Mouse (Mus musculus) heart, embryonic 11.5 days (tissue): ENCODE results near the gene S1pr1. TPM values are rescaled to one million over a fixed set of nuclear protein-coding genes. Genes with fewer than 3 reads are reported as not detected.

Experiments
- ATAC-seq: fragments of 200-750 bp; cut with Nextera tagmentation; replicated peaks from 2 replicates; pipeline ENCODE4 v1.8.0; 2017; ENCODE audit warnings: moderate library complexity; ENCODE audit not compliant: insufficient number of reproducible peaks, low FRiP score, low TSS enrichment
- H3K27ac ChIP-seq: fragments of 300-500 bp; sonication (generic); 2 replicates; pipeline ENCODE4 v1.5.1; 2014; ENCODE audit warnings: mild to moderate bottlenecking, low read depth, low read length
- H3K27me3 ChIP-seq: fragments of 300-500 bp; sonication (generic); 2 replicates; pipeline ENCODE4 v1.6.1; 2014; ENCODE audit warnings: mild to moderate bottlenecking, low read length, mixed read lengths; ENCODE audit not compliant: control insufficient read depth, insufficient read depth
- H3K36me3 ChIP-seq: fragments of 300-500 bp; sonication (generic); 2 replicates; pipeline ENCODE4 v1.6.1; 2014; ENCODE audit warnings: mild to moderate bottlenecking, low read length, moderate library complexity, mixed read lengths; ENCODE audit not compliant: control insufficient read depth, insufficient read depth
- H3K4me1 ChIP-seq: fragments of 300-500 bp; sonication (generic); 2 replicates; pipeline ENCODE4 v1.6.1; 2014; ENCODE audit warnings: low read length; ENCODE audit not compliant: control insufficient read depth, insufficient read depth
- H3K4me2 ChIP-seq: fragments of 300-500 bp; sonication (generic); 2 replicates; pipeline ENCODE4 v1.6.1; 2014; ENCODE audit warnings: mild to moderate bottlenecking, moderate library complexity
- H3K4me3 ChIP-seq: fragments of 300-500 bp; sonication (generic); 2 replicates; pipeline ENCODE4 v1.5.1; 2014; ENCODE audit warnings: low read depth, low read length
- H3K9ac ChIP-seq: fragments of 300-500 bp; sonication (generic); 2 replicates; pipeline ENCODE4 v1.6.1; 2014; ENCODE audit warnings: mild to moderate bottlenecking, low read depth, low read length, moderate library complexity
- H3K9me3 ChIP-seq: fragments of 300-500 bp; sonication (generic); replicated peaks from 2 replicates; pipeline ENCODE4 v1.6.1; 2016; ENCODE audit warnings: low read length; ENCODE audit not compliant: control insufficient read depth
- WGBS: fragments of 180-500 bp; shearing (Covaris S2); extraction: QIAGEN DNeasy Blood & Tissue Kit; methylation state at CpG from one replicate; pipeline ENCODE4 v1.1.7; 2014; ENCODE audit not compliant: insufficient replicate concordance; 5-methylcytosine and 5-hydroxymethylcytosine counted together
- polyA plus RNA-seq: library from polyadenylated mRNA; unstranded; fragments of >200 nt; fragmentation: Nextera tagmentation; extraction: Ambion mirVana; gene quantifications from 2 replicates; pipeline ENCODE4 v1.2.1, GENCODE M21; 2014

Gene S1pr1
- polyA plus RNA-seq, 1 experiment from 2014 or later = 62.8 TPM

GRCm38 (mm10) chr3:115692857-115693256, 22.0 kb downstream of the S1pr1 start:
- no peak overlapping the region for H3K4me2 ChIP-seq
- no peaks in the 10 kb centered on the region for H3K36me3 ChIP-seq
- H3K9me3 ChIP-seq = no peaks in the 10 kb centered on the region
- ATAC-seq = no peak
- H3K9ac ChIP-seq = no peak overlapping the region
- H3K27me3 ChIP-seq = no peaks in the 10 kb centered on the region
- 45% methylated on average over 4 of the region's 4 CpGs for WGBS
- H3K4me1 ChIP-seq = 0 out of 2 replicates have a peak, but pooled peaks cover 3% of the 10 kb centered on the region
- H3K4me3 ChIP-seq = no peak overlapping the region
- H3K27ac ChIP-seq = no peak overlapping the region

- Histone ChIP-seq H3K9me3 (no peaks in the 10 kb centered on the region), H3K9ac (no peak overlapping the region), H3K4me3 (no peak overlapping the region), H3K4me1 (0 out of 2 replicates have a peak, but pooled peaks cover 3% of the 10 kb centered on the region), H3K27me3 (no peaks in the 10 kb centered on the region), H3K4me2 (no peak overlapping the region), H3K36me3 (no peaks in the 10 kb centered on the region), H3K27ac (no peak overlapping the region)
- 90% methylated on average over 5 of the region's 5 CpGs for WGBS
- no peak for ATAC-seq
Measured at GRCm38 (mm10) chr3:115692384-115692783, 22.5 kb downstream of the S1pr1 start.

GRCm38 (mm10) chr3:115689920-115690319, 25.0 kb downstream of the S1pr1 start:
- Histone ChIP-seq H3K4me1 (0 out of 2 replicates have a peak, but pooled peaks cover 3% of the 10 kb centered on the region), H3K4me3 (no peak overlapping the region), H3K9me3 (no peaks in the 10 kb centered on the region), H3K27ac (peak overlapping the region; percentile 55), H3K36me3 (no peaks in the 10 kb centered on the region), H3K9ac (no peak overlapping the region), H3K27me3 (no peaks in the 10 kb centered on the region), H3K4me2 (no peak overlapping the region)
- WGBS = 81% methylated on average over 1 of the region's 1 CpGs
- ATAC-seq = no peak

- H3K4me2 ChIP-seq = peak overlapping the region; percentile 32
Measured at GRCm38 (mm10) chr3:115689352-115689751, 25.5 kb downstream of the S1pr1 start.

GRCm38 (mm10) chr3:115687821-115688220, 27.1 kb downstream of the S1pr1 start:
- 75% methylated on average over 2 of the region's 2 CpGs for WGBS
- no peaks in the 10 kb centered on the region for H3K36me3 ChIP-seq
- no peaks in the 10 kb centered on the region for H3K27me3 ChIP-seq
- no peak overlapping the region for H3K9ac ChIP-seq
- H3K4me1 ChIP-seq = no peaks in the 10 kb centered on the region
- no peak overlapping the region for H3K4me3 ChIP-seq
- no peaks in the 10 kb centered on the region for H3K9me3 ChIP-seq
- ATAC-seq = no peak
- H3K4me2 ChIP-seq = no peak overlapping the region
- H3K27ac ChIP-seq = no peak overlapping the region

More at GRCm38 (mm10) chr3:115689352-115689751, 25.5 kb downstream of the S1pr1 start:
- H3K4me1 ChIP-seq = 0 out of 2 replicates have a peak, but pooled peaks cover 3% of the 10 kb centered on the region
- no peak overlapping the region for H3K9ac ChIP-seq
- no peak overlapping the region for H3K4me3 ChIP-seq
- H3K36me3 ChIP-seq = no peaks in the 10 kb centered on the region
- no peaks in the 10 kb centered on the region for H3K27me3 ChIP-seq
- no peaks in the 10 kb centered on the region for H3K9me3 ChIP-seq
- ATAC-seq = no peak
- WGBS = 38% methylated on average over 8 of the region's 8 CpGs
- H3K27ac ChIP-seq = peak overlapping the region; percentile 55

GRCm38 (mm10) chr3:115682328-115683088, 32.4 kb downstream of the S1pr1 start:
- 68% methylated on average over 14 of the region's 14 CpGs for WGBS
- ATAC-seq = no peak

GRCm38 (mm10) chr3:115681184-115681583, 33.7 kb downstream of the S1pr1 start:
- no peak for ATAC-seq

More at GRCm38 (mm10) chr3:115682328-115683088, 32.4 kb downstream of the S1pr1 start:
- Histone ChIP-seq H3K27me3 (no peaks in the 10 kb centered on the region), H3K4me2 (no peak overlapping the region), H3K36me3 (no peaks in the 10 kb centered on the region), H3K4me3 (no peak overlapping the region), H3K9ac (no peak overlapping the region), H3K4me1 (peaks cover 8% of the 10 kb centered on the region; the same call in 1 of the 2 replicates), H3K9me3 (no peaks in the 10 kb centered on the region), H3K27ac (no peak overlapping the region)

GRCm38 (mm10) chr3:115679022-115679421, 35.9 kb downstream of the S1pr1 start:
- H3K4me3 ChIP-seq = no peak overlapping the region
- no peaks in the 10 kb centered on the region for H3K36me3 ChIP-seq
- H3K4me1 ChIP-seq = peaks cover 8% of the 10 kb centered on the region; the same call in 1 of the 2 replicates
- H3K4me2 ChIP-seq = no peak overlapping the region
- H3K9ac ChIP-seq = no peak overlapping the region
- H3K27ac ChIP-seq = no peak overlapping the region
- no peaks in the 10 kb centered on the region for H3K9me3 ChIP-seq
- WGBS = 52% methylated on average over 7 of the region's 7 CpGs
- ATAC-seq = no peak
- no peaks in the 10 kb centered on the region for H3K27me3 ChIP-seq

More at GRCm38 (mm10) chr3:115681184-115681583, 33.7 kb downstream of the S1pr1 start:
- Histone ChIP-seq H3K4me2 (no peak overlapping the region), H3K4me1 (peaks cover 8% of the 10 kb centered on the region; the same call in 1 of the 2 replicates), H3K9ac (no peak overlapping the region), H3K9me3 (no peaks in the 10 kb centered on the region), H3K27me3 (no peaks in the 10 kb centered on the region), H3K4me3 (no peak overlapping the region), H3K36me3 (no peaks in the 10 kb centered on the region), H3K27ac (no peak overlapping the region)
- 79% methylated on average over 1 of the region's 1 CpGs for WGBS
